Mouse (Mus musculus): ENCODE data around the gene Hs3st4.

The Hs3st4 gene

DNA sequence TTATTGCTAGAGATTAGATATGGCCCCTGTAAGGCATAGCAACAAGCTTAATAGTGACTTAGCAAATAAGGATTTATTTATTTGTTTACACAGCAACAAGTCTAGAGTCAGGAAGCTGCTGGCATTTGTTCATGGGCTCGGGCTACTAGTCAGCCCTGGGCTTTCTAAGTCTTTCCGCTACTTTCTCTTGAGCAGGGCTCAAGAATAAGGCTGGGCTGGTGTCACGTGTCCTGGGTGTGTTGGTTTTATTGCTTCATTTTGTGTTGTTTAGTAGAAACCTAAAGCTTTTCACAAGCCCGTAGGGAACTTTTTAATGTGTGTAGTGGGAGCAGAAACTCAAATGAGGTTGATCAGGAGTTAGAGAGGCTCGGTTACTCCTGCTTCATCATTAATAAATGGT, 153.5 kb downstream of the Hs3st4 start:
- DNase-seq (ENCODE audit: low spot score in 2 of 2), result no peak

DNA sequence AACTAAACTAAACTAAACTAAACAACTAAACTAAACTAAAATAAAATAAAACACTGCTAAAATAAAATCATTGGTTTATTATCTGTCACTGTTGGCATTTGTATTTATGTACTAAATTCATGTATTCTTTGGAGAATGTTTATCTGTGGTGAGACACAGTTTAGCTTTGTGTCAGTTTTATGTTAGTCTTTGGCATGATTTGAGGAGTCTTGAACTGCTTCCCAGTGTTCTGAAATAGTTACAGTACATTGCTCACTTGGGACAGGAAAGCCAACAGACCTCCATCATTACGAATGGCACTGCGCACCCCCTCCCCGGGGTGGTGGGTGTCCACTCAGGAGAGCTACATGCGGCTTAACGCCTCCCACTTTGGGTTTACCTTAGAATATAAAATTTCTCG, 158.6 kb downstream of the Hs3st4 start:
- no peak for DNase-seq (ENCODE audit: low spot score in 2 of 2)

DNA sequence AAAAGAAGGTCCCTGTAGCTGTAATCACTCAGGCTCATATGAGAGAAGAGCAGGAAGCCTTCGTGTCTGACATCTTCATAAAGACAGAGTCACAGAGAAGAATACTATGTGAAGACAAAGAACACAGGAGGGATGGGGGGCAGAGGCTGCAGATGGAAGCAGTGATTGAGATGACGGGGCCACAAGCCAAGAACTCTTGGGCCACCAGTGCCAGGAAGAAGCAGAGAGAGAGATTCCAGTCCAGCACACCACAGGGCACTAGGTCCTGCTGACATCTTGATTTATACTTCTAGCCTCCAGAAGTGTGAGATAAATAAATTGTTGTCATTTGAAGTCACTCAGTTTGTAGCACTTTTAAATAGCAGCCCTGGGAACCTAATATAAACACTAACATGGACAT, 168.2 kb downstream of the Hs3st4 start:
- DNase-seq (ENCODE audit: low spot score in 2 of 2), result no peak

DNA sequence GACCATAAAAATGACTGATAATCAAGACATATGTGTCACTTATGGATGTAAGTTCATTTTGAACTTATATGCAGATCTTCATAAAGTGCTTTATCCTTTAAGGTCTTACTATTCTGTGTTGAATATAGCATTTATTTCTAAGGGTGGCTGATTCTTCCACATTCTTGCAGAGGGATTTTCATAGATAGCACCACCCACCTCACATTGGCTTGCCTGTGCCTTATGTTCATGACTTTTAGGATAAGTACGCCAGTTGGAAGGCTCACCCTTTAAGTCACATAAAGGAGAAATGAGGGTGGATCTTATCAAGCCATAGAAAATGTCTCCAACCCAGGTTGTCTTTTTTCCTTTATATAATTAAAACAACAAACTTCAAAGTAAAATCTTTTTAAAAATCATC, 180.6 kb downstream of the Hs3st4 start:
- DNase-seq (ENCODE audit: low spot score in 2 of 2), result no peak

DNA sequence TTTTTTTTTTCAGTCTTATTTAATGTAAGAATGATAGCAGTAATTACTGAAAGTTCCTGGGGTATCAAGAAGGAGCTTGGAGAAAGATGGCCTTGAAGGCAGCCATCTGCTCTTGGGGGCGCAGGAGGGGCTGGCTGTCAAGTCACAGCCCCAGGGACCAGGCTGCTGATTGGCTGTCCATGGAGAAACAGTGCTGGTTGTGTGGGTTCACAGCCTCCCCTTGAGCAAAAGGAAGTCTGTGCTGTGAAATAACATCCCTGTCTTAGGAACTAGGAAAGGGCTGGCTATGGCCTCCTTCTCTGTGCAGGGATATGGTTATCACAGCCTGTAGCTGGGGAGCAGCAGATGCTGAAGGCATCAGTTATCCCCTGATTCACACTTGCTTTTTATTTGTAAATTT, 183.6 kb downstream of the Hs3st4 start:
- no peak for DNase-seq (ENCODE audit: low spot score in 2 of 2)

DNA sequence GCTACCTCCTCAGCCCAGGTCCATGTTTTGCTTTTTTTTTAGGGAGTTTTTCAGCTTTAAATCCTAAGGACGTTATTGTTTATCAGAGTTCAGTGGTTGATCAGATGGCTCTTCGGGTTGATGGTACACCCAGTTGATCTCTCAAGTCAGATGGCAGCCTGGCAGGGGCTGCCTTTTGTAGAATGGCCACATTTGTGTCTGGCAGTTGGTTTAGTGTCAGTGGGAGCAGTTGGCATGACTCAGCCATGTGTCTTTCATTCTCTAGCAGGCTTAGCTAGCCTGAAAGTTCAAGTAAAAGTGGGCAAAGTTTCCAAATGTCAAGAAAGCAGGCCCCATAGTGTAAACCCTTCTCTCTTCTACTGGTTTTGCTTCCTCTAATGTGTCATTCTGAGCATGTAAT, 186.1 kb downstream of the Hs3st4 start:
- DNase-seq (ENCODE audit: low spot score in 2 of 2), result no peak

DNA sequence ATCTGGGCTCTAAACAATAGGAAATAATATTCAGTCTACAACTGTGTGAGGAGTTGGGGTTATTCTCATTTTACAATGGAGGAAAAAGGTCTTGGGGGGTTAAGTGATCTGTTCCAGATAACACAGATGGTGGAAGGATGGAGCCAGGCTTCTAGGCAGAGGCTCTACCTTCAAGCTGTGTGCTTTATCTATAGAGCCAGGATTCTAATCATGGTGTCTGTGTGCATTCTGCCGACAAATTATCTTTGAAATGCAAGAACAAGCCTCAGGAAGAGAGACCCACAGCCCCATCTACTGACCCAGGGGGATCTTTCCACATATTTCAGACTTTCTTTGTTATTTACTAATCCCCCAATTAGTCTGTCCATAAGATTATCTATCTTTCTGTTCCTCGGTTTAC, 187.3 kb downstream of the Hs3st4 start:
- DNase-seq (ENCODE audit: low spot score in 2 of 2), result no peak

DNA sequence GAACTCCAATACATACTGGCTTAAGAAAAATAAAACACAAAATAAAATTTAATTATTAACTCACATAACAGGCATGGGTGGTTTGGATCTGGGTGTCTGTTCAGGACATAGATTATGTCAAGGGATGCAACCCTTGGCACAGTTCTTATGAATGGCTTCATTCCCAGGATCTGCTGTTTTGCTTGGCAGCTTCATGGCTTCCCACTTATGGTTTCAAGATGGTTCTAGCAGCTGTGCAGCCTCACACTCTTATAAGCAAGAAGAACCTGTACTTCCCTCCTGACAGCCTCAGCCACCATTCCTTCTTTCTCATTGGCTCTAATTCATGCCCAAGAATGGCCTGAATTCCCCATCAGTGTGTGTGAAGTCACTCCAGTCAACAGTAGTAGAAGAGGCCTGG, 189.3 kb downstream of the Hs3st4 start:
- DNase-seq (ENCODE audit: low spot score in 2 of 2), result no peak

DNA sequence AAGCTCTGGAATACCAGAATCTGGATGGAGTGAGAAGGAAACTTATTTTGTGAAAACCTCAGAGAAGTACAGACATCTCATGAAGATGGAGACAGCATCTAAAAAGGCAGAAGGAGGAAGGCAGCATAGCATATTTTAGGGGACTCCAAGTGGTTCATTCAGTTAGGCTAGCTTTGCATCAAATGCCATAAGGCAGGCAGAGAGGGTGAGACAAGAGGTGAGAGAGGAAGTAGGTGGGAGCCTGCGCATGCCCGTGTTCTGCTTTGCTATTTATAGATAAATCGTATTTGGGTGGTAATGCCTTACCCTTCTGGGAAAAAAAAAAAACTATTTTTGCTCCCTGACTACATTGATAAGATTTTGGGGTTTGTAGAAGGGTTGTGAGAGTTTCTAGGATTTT, 198.3 kb downstream of the Hs3st4 start:
- DNase-seq (ENCODE audit: low spot score in 2 of 2), result no peak

DNA sequence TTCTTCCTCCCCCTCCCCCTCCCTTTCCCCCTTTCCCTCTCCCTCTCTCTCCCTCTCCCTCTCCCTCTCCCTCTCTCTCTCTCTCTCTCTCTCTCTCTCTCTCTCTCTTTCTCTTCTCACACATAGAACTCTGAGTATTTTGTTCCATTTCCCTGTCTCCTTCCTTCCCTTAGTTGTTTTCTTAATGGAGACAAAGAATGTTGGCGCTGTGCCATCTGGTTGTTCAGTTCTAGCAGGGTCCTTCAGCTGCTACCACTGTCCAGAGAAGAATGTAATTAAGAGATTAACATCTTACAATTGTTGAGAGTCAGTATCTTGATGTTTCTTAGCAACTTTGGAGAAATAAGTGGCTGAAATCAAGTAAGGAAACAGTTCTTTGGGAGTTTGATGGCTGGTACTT, 202.0 kb downstream of the Hs3st4 start:
- no peak for DNase-seq (ENCODE audit: low spot score in 2 of 2)

DNA sequence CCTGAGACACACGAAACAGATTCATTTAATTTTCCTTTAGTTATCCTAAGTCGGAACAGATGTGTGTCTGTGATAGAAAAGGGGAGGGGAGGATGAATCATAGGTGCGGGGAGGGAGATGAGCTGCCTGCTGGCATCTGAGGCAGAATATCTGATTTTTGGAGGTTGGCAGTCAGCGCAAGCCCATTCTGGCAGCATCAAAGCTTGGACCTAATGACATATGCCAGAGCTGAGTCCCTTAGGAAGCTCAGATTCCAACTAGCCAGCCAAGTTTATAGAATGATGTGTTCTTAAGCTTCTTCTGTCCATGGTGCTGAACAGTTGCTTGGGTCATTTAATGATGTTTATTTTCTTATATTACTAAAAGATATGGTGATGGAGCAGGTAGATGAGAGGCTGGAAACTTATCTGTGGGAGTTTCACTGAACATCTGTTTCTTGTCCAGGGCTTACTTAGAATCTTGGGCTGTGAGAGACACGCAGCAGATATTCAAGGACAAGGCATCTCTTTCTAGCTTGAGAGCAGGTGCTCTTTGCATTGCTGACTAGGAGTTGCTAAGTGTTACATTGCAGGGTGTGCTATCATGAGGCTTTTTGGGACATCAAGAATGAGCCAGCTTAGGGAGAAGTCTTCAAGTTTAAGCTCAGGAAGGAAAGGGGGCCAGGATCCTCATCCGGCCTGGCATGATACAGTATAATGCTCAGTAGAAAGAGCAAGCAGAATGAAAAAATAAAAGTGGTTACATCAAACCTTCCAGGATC, 216.3 kb downstream of the Hs3st4 start:
- DNase-seq (ENCODE audit: low spot score in 2 of 2), result no peak

DNA sequence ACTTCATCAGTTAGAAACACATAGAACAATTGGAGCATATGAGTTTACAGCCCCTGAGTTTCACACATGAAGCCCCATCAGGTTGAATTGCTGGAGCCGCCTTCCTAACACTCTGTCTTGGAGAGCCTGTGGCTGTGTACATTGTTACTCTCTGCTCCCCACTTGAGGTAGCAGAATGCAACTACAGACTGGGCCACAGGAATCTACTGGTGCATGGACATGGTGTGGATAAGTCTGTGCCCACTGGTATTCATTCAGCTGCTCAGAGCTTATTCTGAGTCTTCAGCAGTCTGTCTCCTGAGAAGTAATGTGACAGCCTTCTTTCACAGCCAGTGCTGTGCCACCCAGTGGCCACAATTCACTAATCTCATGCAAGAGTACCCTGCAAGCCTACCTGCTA, 234.3 kb downstream of the Hs3st4 start:
- no peak for DNase-seq (ENCODE audit: low spot score in 2 of 2)

DNA sequence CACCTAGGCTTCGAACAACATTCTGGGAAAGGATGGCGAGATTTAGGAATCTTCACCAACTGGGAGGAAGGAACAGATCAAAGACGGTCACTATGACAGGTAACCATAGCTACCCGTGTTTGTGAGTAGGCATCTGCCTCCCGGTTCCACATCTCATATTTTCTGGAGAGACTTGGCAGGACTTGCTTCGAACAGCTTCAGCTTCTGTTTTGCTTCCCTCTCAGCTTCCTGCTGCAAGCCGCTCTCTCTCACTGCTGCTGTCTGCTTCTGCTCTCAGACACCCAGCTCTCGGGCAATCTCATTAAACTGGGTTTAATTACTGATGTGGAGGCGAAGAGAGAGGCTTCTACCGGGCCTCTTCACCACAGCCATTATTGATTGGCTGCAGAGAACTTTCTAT, 237.9 kb downstream of the Hs3st4 start:
- DNase-seq (ENCODE audit: low spot score in 2 of 2), result no peak

DNA sequence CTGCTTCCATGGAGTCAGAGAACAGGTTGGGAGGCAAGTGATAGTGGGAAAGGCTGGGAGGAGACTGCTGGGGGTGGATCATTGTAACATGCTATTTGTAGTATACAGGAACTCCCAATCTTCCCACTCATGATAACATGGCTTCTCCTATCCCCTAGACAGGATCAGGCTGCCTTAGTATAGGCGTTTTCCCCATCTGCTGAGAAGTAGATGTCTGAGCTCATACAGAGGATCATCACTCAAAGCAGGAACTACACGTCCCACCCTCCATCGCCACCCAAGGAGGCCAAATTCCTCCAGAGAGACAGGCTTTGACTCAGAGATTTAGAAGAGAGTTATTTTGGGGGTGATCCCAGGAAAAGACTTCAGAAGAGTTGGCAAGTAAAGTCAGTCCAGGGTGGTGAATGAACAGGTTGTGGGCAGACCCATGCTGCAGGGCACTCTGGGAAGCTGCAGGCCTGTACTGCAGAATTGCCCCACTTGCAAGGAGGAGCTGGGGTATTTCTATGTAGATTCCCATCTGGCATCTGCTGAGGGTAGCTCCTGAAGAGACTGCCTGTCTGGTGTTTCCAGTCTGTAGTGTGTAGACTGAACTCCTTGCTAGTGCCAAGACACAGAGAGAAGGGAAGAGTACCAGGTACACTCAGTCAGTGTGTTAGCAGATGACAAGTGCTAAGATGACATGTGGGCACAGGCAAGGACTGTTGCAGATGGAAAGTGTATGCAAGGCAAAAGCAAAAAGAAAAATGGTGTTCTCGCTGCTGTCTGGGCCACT, 255.4 kb downstream of the Hs3st4 start:
- no peak for DNase-seq (ENCODE audit: low spot score in 2 of 2)

DNA sequence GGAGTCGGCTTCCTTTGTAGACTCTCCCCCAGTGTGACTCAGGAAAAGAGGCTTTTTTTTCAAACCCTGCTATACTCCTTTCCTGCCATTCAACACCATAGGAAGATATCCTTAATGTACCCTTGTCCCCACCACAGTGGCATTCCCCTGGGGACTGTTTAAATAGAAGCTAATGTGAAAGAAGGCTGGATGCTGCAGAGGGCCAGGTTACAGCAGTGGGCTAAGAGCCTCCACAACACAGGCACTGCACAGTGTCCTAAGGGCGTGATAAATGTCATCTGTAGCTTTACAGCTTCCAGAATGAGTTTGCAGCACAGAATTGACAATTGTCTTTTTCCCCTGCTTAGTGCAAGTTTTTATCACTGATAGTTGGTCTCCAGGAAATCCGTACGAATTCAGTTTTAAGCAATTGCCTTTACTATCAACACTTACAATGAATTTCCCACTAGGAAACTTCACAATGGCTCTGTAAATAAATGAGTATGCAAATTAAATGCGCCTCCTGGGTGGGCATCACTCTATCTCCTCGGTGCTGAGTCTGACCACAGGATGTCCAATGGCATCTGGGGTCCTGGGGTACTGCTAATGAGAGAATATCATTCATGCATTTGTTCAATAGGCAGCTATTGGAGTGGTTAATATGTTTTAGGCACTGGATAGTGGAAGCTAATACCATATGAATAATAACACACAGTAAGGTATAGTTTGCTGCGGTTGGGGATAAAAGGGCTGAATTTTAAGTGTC, 257.4 kb downstream of the Hs3st4 start:
- DNase-seq (ENCODE audit: low spot score in 2 of 2), result no peak

DNA sequence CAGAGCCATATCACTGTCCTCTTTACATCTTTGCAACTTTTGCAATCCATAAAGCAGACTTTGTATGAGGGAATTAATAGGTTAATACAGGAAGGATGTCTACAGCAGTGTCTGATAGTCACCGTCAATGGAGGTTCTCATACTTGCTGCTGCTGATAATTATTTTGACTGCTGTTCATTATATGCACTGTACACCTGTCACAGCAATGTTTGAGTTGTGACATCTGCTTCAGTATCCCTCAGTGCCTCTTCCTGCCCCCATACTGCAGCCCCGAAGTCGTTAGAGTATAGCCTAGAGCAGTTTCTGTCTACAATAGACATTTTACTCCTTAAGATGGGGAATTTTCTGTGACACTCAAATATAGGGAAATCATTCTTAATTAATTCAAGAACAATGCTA, 267.2 kb downstream of the Hs3st4 start:
- no peak for DNase-seq (ENCODE audit: low spot score in 2 of 2)

DNA sequence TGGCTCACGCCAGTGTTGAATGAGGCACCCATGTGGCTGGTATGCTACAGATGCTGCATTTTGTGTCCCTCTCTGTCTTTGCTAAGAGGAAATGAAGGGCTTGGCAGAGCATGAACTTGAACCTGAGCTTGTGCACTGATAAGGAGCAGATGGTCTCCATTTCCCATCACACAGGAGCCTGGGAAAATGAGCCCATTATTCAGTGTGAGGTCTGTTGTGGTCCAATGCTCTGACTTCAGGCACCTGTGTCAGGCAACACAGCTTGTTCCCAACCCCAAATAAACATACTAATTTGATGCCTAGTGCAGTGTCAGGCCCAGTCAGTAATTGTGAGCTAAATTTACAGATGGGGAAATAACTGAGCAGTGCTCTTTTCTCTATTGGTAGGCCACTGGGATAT, 267.9 kb downstream of the Hs3st4 start:
- DNase-seq (ENCODE audit: low spot score in 2 of 2), result no peak

DNA sequence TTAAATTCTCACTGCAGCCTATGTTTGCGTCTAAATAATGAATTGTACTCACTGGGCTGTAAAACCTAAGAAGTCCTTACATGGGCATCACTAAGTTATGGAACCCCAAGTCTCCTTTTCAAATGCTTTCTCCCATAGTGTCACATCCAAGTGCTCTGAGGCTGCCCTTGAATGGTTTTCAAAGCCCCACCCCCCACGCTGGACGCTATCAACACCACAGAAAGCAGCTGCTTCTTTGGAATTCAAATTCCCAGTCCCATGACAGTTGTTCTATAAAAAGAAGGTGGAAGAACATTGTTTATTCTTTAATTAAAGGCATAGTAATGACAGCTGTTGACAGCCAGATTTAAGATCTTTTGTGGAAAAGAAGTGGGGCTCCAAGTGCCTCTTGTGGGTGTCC, 275.8 kb downstream of the Hs3st4 start:
- DNase-seq (ENCODE audit: low spot score in 2 of 2), result no peak

DNA sequence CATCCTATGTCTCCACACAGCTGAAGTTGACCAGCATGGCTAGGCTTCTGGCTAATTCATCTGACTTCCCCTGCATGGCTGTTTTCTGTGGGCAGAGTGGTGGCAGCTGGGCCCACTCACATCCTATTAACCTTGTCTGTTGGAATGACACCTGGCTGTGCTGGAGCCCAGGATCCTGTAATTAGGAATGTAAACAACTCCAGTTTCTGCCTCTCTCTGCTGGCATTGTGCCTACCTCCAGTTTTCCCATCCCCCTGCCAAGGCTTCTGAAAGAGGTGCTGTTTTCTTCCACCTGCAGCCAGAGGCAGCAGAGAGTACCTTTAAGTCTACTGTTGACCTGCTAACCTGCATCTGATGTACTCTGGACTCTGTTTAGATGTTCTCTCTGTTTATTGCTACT, 288.1 kb downstream of the Hs3st4 start:
- DNase-seq (ENCODE audit: low spot score in 2 of 2), result no peak

DNA sequence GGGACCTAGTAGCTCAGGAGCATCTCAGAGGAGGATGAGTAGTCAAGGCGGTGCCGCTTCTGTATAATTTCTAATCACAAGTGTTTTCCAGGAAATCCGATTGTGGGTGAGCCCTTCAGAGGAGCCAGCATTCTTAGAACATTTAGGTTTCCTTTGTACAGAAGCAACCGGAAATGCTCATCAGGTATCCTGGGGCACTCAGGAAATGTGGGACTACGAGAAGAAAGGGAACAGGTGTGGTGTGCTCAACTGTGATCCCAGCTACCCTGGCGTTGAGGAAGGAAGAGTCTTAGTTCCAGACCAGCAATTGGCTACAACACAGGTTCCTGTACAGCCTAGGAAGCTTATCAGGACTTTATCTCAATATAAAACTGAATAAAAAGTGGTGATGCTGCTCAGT, 307.2 kb downstream of the Hs3st4 start:
- DNase-seq (ENCODE audit: low spot score in 2 of 2), result no peak

DNA sequence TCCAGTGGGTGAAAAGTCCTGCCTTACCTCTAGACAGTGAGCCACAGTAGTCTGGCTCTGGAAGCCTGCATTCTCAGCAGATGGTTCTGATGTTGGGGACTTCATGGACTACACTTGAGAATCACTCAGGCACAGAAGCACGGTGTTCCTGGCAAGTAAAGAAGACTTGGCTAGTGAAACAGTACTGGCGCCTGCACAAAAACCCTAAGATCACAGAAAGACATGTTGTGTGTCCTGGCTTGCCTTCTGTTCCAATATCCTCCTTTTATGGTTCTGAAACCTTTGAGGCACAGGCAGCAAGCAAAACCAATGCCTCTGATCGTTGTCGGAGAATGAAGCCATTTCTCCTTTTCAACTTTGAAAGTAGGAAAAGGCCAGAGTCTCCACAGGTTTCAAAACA, 336.8 kb downstream of the Hs3st4 start:
- no peak for DNase-seq (ENCODE audit: low spot score in 2 of 2)

DNA sequence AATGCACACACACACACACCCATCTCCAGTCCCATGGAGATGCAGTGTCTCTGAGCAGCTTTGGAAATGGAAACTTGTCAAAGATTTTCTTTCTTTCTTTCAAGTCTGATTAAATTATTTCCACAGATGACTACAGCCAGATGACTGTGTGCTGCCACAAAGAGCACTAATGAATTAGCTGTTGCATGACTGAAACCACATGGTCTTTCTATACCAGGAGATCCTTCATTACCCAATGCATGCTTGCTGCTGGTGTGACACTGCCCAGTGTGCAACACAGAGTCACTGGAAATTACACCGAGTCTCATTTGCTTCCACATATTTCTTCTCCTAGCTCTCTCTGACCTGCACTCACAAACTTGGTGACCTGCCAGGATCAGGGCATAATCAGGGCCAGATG, 353.0 kb downstream of the Hs3st4 start:
- no peak for DNase-seq (ENCODE audit: low spot score in 2 of 2)

DNA sequence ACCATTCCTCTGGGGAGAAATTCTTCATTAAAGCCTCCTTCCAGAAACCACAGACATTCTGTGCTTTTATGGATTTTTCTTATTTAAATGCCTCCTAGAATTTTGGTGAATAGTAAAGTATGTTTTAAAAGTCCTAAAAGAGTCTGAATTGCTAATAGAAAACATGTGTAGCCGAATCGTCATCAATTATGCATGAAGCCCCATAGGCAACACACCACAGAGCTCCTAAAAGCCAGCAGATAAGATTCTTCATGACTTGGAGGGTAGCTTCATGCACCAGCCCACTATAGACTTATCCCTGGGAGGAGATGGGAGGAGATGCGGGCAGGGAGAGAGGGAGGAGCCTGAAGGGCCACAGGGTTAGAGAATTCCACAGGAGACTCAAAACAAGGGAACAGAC, 358.8 kb downstream of the Hs3st4 start:
- DNase-seq (ENCODE audit: low spot score in 2 of 2), result no peak
